Mouse (Mus musculus) layer of hippocampus, adult 18-20 months (tissue): ENCODE measurements around the gene Prdm5. TPM values are rescaled to one million over a fixed set of nuclear protein-coding genes. Genes with fewer than 3 reads are reported as not detected.
A peak's percentile ranks its signal among the peaks of the same experiment; 100 is the strongest.

Experiments used
- DNase-seq, 2 experiments: peaks; one replicate each; pipeline ENCODE4 v3.0.0; 2022; ENCODE audit warnings: low spot score in 2 of 2
- total RNA-seq, 2 experiments: library from RNA; stranded (reverse); gene quantifications; 2 replicates each; pipeline ENCODE4 v1.2.3; 2021

The Prdm5 gene
- total RNA-seq, 2 experiments from 2014 or later: 34.4 to 35.6 TPM

DNA sequence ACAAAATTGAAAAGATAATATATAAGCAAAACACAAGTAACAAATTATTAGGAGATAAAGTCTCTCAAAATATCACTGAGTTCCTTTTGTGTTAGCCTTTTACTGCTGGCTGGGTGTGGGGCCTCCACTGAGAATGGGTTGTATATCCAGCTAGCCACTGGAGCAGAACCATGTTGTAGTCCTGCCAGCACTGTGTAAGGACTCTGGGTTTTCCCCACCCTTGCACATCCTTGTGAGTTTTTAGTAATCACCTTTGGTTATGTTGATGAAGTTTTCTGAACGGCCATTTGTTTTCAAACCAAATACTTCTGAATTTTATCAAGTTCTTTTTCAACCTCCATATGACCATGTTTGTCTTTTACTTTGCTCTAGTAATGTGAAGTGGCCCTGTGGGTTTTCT is 151.7 kb downstream of the Prdm5 start:
- DNase-seq: no peak

DNA sequence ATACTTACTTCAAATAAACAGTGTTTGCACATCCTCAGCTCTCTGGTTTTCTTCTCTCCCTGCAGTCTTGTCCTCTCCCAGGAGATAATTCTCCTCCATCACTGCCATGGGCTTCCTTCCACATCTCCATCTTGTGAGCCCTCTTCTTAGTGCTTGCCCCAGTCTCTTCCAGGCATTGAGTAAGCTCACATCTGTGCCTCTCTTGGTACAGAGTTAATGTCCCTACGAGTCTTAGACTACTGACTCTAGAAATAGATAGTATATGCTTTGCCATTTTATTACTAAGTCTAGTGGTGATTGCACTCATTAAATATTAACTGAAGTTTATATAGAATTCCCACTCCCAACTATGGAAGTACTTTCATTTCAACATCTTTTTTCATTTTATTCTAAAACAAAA is 154.0 kb downstream of the Prdm5 start:
- no peak for DNase-seq

DNA sequence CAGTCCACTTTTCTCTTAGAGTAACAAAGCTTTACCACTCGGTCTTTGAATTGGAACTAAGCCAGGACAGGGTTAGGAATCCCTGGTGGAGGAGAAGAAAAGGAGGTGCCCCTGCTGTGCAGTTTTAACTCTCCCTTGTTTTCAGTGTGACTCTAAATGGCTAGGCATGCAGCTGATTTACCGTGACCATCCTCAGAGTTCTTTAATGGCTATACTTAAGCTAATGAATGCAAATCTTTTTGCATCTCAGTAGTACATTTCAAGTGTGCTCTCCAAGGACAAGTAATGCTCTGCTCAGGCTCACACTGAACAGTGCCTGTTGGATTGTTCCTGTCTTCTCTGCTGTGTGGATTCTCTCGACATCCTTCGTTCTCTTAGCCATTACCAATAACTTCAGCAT is 154.4 kb downstream of the Prdm5 start:
- DNase-seq: no peak

DNA sequence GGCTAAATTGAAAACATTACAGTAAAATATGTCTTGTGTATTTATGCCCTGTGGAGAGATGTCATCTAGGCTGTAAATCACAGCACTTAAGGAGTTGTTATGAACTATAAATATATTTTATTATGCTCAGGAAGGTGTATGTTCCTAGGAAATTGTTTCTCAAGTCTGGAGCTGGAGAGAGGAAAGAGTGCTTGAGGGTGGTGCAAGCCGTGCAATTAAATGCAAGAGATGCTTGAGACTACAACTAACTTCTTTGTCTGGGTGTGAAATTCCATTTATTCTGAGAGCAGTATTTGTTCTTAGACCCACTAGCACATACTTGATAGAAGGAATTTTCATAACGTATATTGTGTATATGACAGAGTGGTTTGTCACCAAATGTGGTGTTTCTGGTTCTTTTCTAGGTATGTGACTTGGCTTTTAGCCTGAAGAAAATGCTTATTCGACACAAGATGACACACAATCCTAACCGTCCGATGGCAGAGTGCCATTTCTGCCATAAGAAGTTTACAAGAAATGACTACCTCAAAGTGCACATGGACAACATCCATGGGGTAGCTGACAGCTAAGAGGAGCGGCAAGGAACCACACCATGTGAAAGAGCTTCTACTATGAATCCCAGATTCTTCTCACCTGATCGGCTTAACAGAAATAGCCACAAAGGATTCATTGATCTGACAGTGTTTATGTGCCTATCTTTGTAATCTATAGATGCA is 156.9 kb downstream of the Prdm5 start:
- DNase-seq: no peak

DNA sequence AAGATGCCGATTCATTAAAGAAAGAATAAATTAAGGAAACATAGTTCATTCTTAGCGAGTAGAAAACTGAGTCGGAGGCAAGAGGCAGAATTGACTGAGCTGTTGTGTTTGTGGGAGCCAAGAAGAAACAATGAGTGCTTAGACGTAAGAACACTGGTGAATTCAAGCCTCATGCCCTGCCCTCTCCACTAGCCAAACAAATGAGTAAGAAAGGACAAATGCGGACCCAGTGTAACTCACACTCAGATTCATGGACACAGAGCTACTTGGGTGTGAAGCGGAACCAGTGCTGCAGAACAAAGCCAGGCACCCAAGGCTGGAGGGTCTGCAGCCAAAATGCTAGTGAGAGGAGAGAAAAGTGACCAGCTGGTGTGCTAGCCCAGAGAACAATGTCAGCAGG is 171.7 kb downstream of the Prdm5 start:
- DNase-seq: peak in 1 of 2 experiments; percentile 40

DNA sequence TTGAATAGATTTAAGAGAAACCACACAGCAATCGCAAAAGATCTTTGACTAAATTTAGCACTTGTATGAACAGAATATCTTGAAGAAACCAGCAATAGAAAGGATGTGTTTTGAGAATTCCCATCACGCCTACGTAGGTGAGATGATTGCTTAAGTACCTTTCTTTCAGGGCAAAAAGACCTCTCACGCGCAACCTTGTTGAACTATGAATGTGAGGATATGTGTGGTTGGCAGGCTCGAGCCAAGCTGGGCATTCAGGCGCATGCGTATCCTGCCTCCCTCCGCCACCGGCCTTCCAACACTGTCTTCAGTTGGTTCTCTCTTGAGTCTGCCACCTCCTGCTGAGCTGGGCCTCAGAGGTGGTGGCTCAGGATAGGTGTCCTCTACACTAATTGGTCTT is 173.5 kb downstream of the Prdm5 start, which contains the start of gene 4930544G11Rik:
Gene 4930544G11Rik, plus strand, starts transcription at position 301 of the 400 bp plus-strand sequence.
- no peak for DNase-seq

DNA sequence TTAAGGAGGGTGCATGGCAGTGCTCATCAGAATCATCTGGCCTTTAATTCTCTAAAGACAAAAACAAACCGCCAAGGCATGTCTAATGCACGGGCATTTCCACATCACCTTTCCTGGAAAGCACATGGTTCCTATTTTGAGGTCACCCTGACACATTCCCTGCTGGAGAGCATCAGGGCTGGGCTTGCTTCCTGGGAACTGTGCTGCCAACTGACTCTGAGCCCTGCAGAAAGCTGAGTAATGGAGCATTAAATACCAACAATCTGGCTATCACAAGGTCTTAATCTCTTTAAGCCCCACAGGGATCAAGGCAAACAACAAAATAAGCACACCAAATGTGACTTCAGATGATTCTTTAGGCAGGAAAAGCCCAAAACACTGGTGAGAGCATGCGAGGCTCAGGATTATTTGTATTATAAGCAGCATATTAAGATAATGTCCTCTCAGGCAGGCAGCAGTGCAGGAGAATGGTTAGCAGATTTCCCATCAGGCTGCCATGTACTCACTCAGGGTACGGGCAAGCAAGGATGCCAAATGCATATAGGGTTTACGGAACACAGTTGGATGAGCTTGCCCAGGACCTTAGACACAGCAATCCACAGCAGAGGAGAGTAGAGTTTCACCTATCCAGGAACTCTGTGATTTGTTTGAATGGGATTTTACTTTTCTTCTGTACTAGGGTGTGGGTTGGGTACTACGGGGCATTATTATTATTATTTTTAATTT is 190.8 kb downstream of the Prdm5 start:
- peak in 1 of 2 experiments; percentile 6 for DNase-seq

DNA sequence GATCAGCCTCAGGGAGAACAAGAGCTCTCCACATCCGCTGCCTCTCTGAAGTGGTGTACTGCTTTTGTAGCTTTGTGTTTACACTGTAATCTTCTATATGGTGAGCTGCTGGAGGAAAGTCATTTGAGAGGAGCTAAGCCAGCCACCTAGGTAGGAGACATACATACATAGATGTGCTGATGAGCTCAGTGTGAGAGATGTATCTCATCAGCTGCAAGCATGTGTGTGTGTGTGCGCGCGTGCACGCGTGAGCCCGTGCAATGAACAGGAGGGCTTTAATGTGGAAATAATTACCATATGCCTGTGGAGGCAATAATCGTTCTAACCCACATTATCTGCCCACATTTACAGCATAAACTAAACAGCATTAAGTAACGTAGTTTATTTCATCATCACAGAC is 191.6 kb downstream of the Prdm5 start:
- no peak for DNase-seq

Other genes with a start within 250 kb of the Prdm5 start
- 10 to 100 TPM; 13.4 to 14.7 TPM for gene Ndnf, start 107.4 kb upstream of the Prdm5 start, total RNA-seq
- not detected for gene 4930544G11Rik, start 173.6 kb downstream of the Prdm5 start, total RNA-seq